8 mouse cellular contexts compared by ENCODE assay signal in genomic region chr10:76963997-76964396, GRCm38 (mm10). TPM values are rescaled to one million over a fixed set of nuclear protein-coding genes. Genes with fewer than 3 reads are reported as not detected.
A peak's percentile ranks its signal among the peaks of the same experiment; 100 is the strongest.
DNase-seq lines count a peak whose midpoint lies in the region; ATAC-seq and TF ChIP-seq lines count a peak whose summit lies in the region.
"Had no signal": no experiment of that assay in that cellular context is flagged by ENCODE, and none has a peak within 500 bp of the region (broad histone marks: within the 10 kb centered on the region; RNA-seq: fewer than 3 reads in every experiment).

No protein-coding gene starts in this region.

- no peak for ATAC-seq in heart, embryonic 11.5 days (replicated peaks; ENCODE audit: insufficient number of reproducible peaks, low FRiP score, low TSS enrichment)
- ATAC-seq in stomach, embryonic 16.5 days (ENCODE audit: insufficient read depth, low FRiP score) = no peak

- peaks cover 42% of the 10 kb centered on the region for H3K4me1 ChIP-seq in E14TG2a.4 (replicated peaks; ENCODE audit: low read depth, low read length)
- peaks cover 28% of the 10 kb centered on the region for H3K4me1 ChIP-seq in heart, embryonic 11.5 days (ENCODE audit: control insufficient read depth, insufficient read depth, low read length)
- peaks cover 64% of the 10 kb centered on the region for H3K4me1 ChIP-seq in limb, embryonic 10.5 days
- H3K4me1 ChIP-seq in stomach, embryonic 16.5 days (ENCODE audit: control insufficient read depth, insufficient read depth, low read length) = peaks cover 20% of the 10 kb centered on the region

- H3K9me3 ChIP-seq in E14TG2a.4 (ENCODE audit: low read length) = no peaks in the 10 kb centered on the region
- H3K9me3 ChIP-seq in heart, embryonic 11.5 days (replicated peaks; ENCODE audit: control insufficient read depth, low read length) = no peaks in the 10 kb centered on the region
- H3K9me3 ChIP-seq in limb, embryonic 10.5 days (replicated peaks) = no peaks in the 10 kb centered on the region
- no peaks in the 10 kb centered on the region for H3K9me3 ChIP-seq in stomach, embryonic 16.5 days (replicated peaks; ENCODE audit: control insufficient read depth, low read length)
- H3K9me3 ChIP-seq: hindbrain, embryonic 15.5 days had no signal

- no peak overlapping the region for H3K9ac ChIP-seq in heart, embryonic 11.5 days (ENCODE audit: low read depth, low read length)
- no peak overlapping the region for H3K9ac ChIP-seq in stomach, embryonic 16.5 days (ENCODE audit: low read length)
- H3K9ac ChIP-seq: hindbrain, embryonic 15.5 days had no signal

- H3K4me3 ChIP-seq in E14TG2a.4 (replicated peaks; ENCODE audit: low read length) = peak overlapping the region; percentile 24; the same call in 1 of the 2 replicates
- H3K4me3 ChIP-seq in heart, embryonic 11.5 days (ENCODE audit: low read depth, low read length) = no peak overlapping the region
- peak overlapping the region; percentile 30 for H3K4me3 ChIP-seq in limb, embryonic 10.5 days
- H3K4me3 ChIP-seq in stomach, embryonic 16.5 days (replicated peaks; ENCODE audit: low read length) = no peak overlapping the region
- H3K4me3 ChIP-seq: hindbrain, embryonic 15.5 days had no signal

- peak overlapping the region; percentile 24 for H3K4me2 ChIP-seq in heart, embryonic 11.5 days
- 0 out of 2 replicates have a peak overlapping the region, but pooled peaks have one; percentile 3 for H3K4me2 ChIP-seq in stomach, embryonic 16.5 days (ENCODE audit: low read depth, low read length)
- H3K4me2 ChIP-seq: hindbrain, embryonic 15.5 days had no signal

- no peak overlapping the region for H3K27ac ChIP-seq in heart, embryonic 11.5 days (ENCODE audit: low read depth, low read length)
- peak overlapping the region; percentile 73; the same call in 1 of the 2 replicates for H3K27ac ChIP-seq in limb, embryonic 10.5 days
- peak overlapping the region; percentile 4; the same call in 1 of the 2 replicates for H3K27ac ChIP-seq in stomach, embryonic 16.5 days (ENCODE audit: low read length)
- H3K27ac ChIP-seq: hindbrain, embryonic 15.5 days had no signal

- 20% methylated on average over 9 of the region's 9 CpGs for WGBS in heart, embryonic 11.5 days (ENCODE audit: insufficient replicate concordance)
- 14% methylated on average over 9 of the region's 9 CpGs for WGBS in limb, embryonic 10.5 days
- WGBS in stomach, embryonic 16.5 days = 24% methylated on average over 9 of the region's 9 CpGs

- no peak for TF ChIP-seq CTCF in E14TG2a.4 (conservative IDR thresholded peaks at IDR 0.05; ENCODE audit: low read length)

- DNase-seq in MN1 (ENCODE audit: low spot score) = peak; percentile 67
- peak; percentile 56 for DNase-seq in limb, embryonic 10.5 days (ENCODE audit: low spot score)
- no peak for DNase-seq in urinary bladder, adult 2 months (ENCODE audit: low spot score)
- no peak for DNase-seq in frontal cortex, postnatal 25 days (ENCODE audit: low spot score in 2 of 2)

- H3K36me3 ChIP-seq in E14TG2a.4 (ENCODE audit: insufficient read depth, low read length) = peaks cover 7% of the 10 kb centered on the region; the same call in 1 of the 2 replicates
- H3K36me3 ChIP-seq in heart, embryonic 11.5 days (ENCODE audit: control insufficient read depth, insufficient read depth, low read length) = no peaks in the 10 kb centered on the region
- no peaks in the 10 kb centered on the region for H3K36me3 ChIP-seq in limb, embryonic 10.5 days
- no peaks in the 10 kb centered on the region for H3K36me3 ChIP-seq in stomach, embryonic 16.5 days (ENCODE audit: control insufficient read depth, insufficient read depth, low read length)
- H3K36me3 ChIP-seq: hindbrain, embryonic 15.5 days had no signal

- peaks cover 25% of the 10 kb centered on the region for H3K27me3 ChIP-seq in E14TG2a.4 (ENCODE audit: insufficient read depth, low read length)
- H3K27me3 ChIP-seq in heart, embryonic 11.5 days (ENCODE audit: control insufficient read depth, insufficient read depth, low read length) = no peaks in the 10 kb centered on the region
- no peaks in the 10 kb centered on the region for H3K27me3 ChIP-seq in limb, embryonic 10.5 days (ENCODE audit: low read depth, poor library complexity, severe bottlenecking)
- H3K27me3 ChIP-seq in stomach, embryonic 16.5 days (ENCODE audit: control insufficient read depth, insufficient read depth, low read length) = no peaks in the 10 kb centered on the region
- H3K27me3 ChIP-seq: hindbrain, embryonic 15.5 days had no signal

RNA-seq across cellular contexts. Expression of gene Pcbp3, which starts 2.3 kb away (rescaled TPM):
- 6.6 and 6.9 TPM in 2 replicates for polyA plus RNA-seq in heart, embryonic 11.5 days (2014; fragmentation: Nextera tagmentation; extraction: Ambion mirVana)
- 44.9 and 47.3 TPM in 2 replicates for polyA plus RNA-seq in limb, embryonic 10.5 days (2016; fragmentation: Nextera tagmentation; extraction: Ambion mirVana)
- polyA plus RNA-seq in stomach, embryonic 16.5 days (2015; fragmentation: Nextera tagmentation; extraction: Ambion mirVana) = 37.3 and 41.8 TPM in 2 replicates
- polyA plus RNA-seq in urinary bladder, adult 2 months (2012; rRNA removed) = 32.0 and 35.4 TPM in 2 replicates

Comparison
In these comparisons a context has a peak if more than half of its experiments do, and no peak if none do; other contexts are left out.
1. H3K4me3 ChIP-seq: peak in E14TG2a.4 (single experiment) and limb, embryonic 10.5 days (single experiment); none in heart, embryonic 11.5 days (single experiment) and stomach, embryonic 16.5 days (single experiment).
2. DNase-seq: peak in MN1 (single experiment) and limb, embryonic 10.5 days (single experiment); none in urinary bladder, adult 2 months (single experiment) and frontal cortex, postnatal 25 days (0 of 2).